In the genomic region with DNA sequence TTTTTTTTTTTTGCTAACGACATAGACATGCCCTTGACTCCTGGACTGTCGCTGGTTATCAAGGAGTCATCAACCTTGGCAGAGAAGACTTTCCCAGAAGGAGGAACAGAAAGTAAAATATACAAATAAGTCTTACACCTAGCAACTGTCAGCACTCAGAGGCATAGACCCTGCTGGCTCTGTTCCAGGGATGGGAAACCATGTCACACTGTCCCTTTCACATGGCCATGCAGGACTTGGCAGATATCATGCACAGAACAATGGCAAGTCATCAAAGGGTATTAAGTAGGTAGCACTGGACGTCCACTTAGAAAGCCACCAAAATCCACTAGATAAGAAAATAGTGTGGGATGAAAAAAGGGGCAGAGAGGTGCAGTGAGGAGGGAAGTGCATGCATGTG, we compare ENCODE assay signal across 18 mouse cellular contexts. TPM values are rescaled to one million over a fixed set of nuclear protein-coding genes. Genes with fewer than 3 reads are reported as not detected.
A peak's percentile ranks its signal among the peaks of the same experiment; 100 is the strongest.
DNase-seq lines count a peak whose midpoint lies in the region; ATAC-seq and TF ChIP-seq lines count a peak whose summit lies in the region.
"Had no signal": no experiment of that assay in that cellular context is flagged by ENCODE, and none has a peak within 500 bp of the region (broad histone marks: within the 10 kb centered on the region; RNA-seq: fewer than 3 reads in every experiment).

No protein-coding gene starts in this region.

- H3K9me3 ChIP-seq in liver, embryonic 12.5 days (replicated peaks), result no peaks in the 10 kb centered on the region
- H3K9me3 ChIP-seq in liver, embryonic 11.5 days (ENCODE audit: control insufficient read depth, low read length), result no peaks in the 10 kb centered on the region
- no peaks in the 10 kb centered on the region for H3K9me3 ChIP-seq in CH12.LX (replicated peaks; ENCODE audit: low read length)
- H3K9me3 ChIP-seq: forebrain, embryonic 13.5 days had no signal

- dilution Hi-C loops in CH12.LX (cut with MboI; ENCODE audit: extremely low pct_ligation_motif_present, extremely low pct_unique_long_range_greater_than_20kb, low sequenced_read_pairs), result no loop called here

- in situ Hi-C loops in CH12.LX (cut with MboI; ENCODE audit: low pct_ligation_motif_present, low pct_unique_long_range_greater_than_20kb, low sequenced_read_pairs), result no loop called here

- no peak overlapping the region for H3K9ac ChIP-seq in liver, embryonic 12.5 days
- H3K9ac ChIP-seq in liver, embryonic 11.5 days (ENCODE audit: low read depth, low read length), result no peak overlapping the region
- H3K9ac ChIP-seq in CH12.LX (ENCODE audit: insufficient read depth, low read depth), result no peak overlapping the region
- H3K9ac ChIP-seq: forebrain, embryonic 13.5 days; forebrain, embryonic 15.5 days; forebrain, postnatal 0 days had no signal

- no peak for TF ChIP-seq CTCF in CH12.LX (conservative IDR thresholded peaks at IDR 0.05 in 1 of 2, IDR thresholded peaks at IDR 0.05 in 1 of 2; ENCODE audit: low read depth in 2 of 2, low read length in 2 of 2)

- no peaks in the 10 kb centered on the region for H3K4me1 ChIP-seq in liver, embryonic 12.5 days
- no peaks in the 10 kb centered on the region for H3K4me1 ChIP-seq in liver, embryonic 11.5 days (replicated peaks; ENCODE audit: control insufficient read depth, insufficient read depth, low read length)
- peaks cover 6 to 32% of the 10 kb centered on the region in 2 experiments for H3K4me1 ChIP-seq in CH12.LX (ENCODE audit: control insufficient read depth in 1 of 2, insufficient read depth in 2 of 2)
- H3K4me1 ChIP-seq: forebrain, embryonic 15.5 days had no signal

- 0 out of 2 replicates have a peak, but pooled peaks have one; percentile 13 for ATAC-seq in liver, embryonic 12.5 days
- no peak for ATAC-seq in liver, embryonic 11.5 days (replicated peaks; ENCODE audit: low FRiP score)
- ATAC-seq: CD4-positive, CD25-positive, alpha-beta regulatory T cell, adult 4 months; forebrain, embryonic 13.5 days; forebrain, embryonic 15.5 days; forebrain, postnatal 0 days had no signal

- no peaks in the 10 kb centered on the region for H3K79me2 ChIP-seq in CH12.LX (replicated peaks; ENCODE audit: control insufficient read depth, extremely low read depth, insufficient read depth, poor library complexity, severe bottlenecking)

- TF ChIP-seq EP300 in CH12.LX (IDR thresholded peaks at IDR 0.05; ENCODE audit: low read length), result peak; percentile 44; the same call in 1 of the 2 replicates

- no peak for TF ChIP-seq RAD21 in CH12.LX (IDR thresholded peaks at IDR 0.05; ENCODE audit: low read depth, low read length)

- peaks cover 17% of the 10 kb centered on the region for H3K36me3 ChIP-seq in liver, embryonic 12.5 days
- no peaks in the 10 kb centered on the region for H3K36me3 ChIP-seq in liver, embryonic 11.5 days (ENCODE audit: control insufficient read depth, insufficient read depth, low read length)
- H3K36me3 ChIP-seq in CH12.LX (replicated peaks in 1 of 2; ENCODE audit: control insufficient read depth in 1 of 2, insufficient read depth in 1 of 2, low read length in 1 of 2), result peaks cover 2 to 40% of the 10 kb centered on the region in 2 experiments

- no peaks in the 10 kb centered on the region for H3K27me3 ChIP-seq in liver, embryonic 12.5 days (replicated peaks)
- H3K27me3 ChIP-seq in liver, embryonic 11.5 days (replicated peaks; ENCODE audit: control insufficient read depth, insufficient read depth, low read length), result no peaks in the 10 kb centered on the region
- H3K27me3 ChIP-seq in CH12.LX (replicated peaks), result no peaks in the 10 kb centered on the region
- H3K27me3 ChIP-seq: forebrain, embryonic 13.5 days; forebrain, embryonic 15.5 days had no signal

- no peak overlapping the region for H3K4me2 ChIP-seq in liver, embryonic 12.5 days
- no peak overlapping the region for H3K4me2 ChIP-seq in liver, embryonic 11.5 days
- H3K4me2 ChIP-seq in CH12.LX (ENCODE audit: insufficient read depth, low read depth, poor library complexity, severe bottlenecking), result no peak overlapping the region
- H3K4me2 ChIP-seq: forebrain, embryonic 13.5 days; forebrain, embryonic 15.5 days had no signal

- 57% methylated on average over 3 of the region's 3 CpGs for WGBS in liver, embryonic 12.5 days (ENCODE audit: insufficient replicate concordance)
- WGBS in liver, embryonic 11.5 days, result 72% methylated on average over 3 of the region's 3 CpGs

- H3K27ac ChIP-seq in liver, embryonic 12.5 days, result no peak overlapping the region
- no peak overlapping the region for H3K27ac ChIP-seq in liver, embryonic 11.5 days (ENCODE audit: low read depth, low read length)
- H3K27ac ChIP-seq in CH12.LX (ENCODE audit: insufficient read depth, low read depth), result no peak overlapping the region
- H3K27ac ChIP-seq: forebrain, embryonic 13.5 days; forebrain, embryonic 15.5 days had no signal

- H3K4me3 ChIP-seq in liver, embryonic 12.5 days, result no peak overlapping the region
- no peak overlapping the region for H3K4me3 ChIP-seq in liver, embryonic 11.5 days (ENCODE audit: low read depth, low read length)
- peak overlapping the region in 1 of 3 experiments; percentile 6 for H3K4me3 ChIP-seq in CH12.LX (replicated peaks in 1 of 3; ENCODE audit: low read depth in 2 of 3, low read length in 2 of 3, poor library complexity in 1 of 3)
- H3K4me3 ChIP-seq: forebrain, embryonic 13.5 days; forebrain, embryonic 15.5 days had no signal

- TF ChIP-seq POLR2A in CH12.LX (IDR thresholded peaks at IDR 0.05; ENCODE audit: low read depth, low read length), result no peak

- no peak for DNase-seq in liver, embryonic 11.5 days (ENCODE audit: low spot score)
- DNase-seq in A20 (ENCODE audit: low read depth, low spot score), result peak; percentile 78
- DNase-seq in CH12.LX (ENCODE audit: extremely low read depth), result peak; percentile 37
- no peak for DNase-seq in cerebellum, adult 18-20 months
- DNase-seq in spleen, adult 12 weeks (ENCODE audit: low spot score), result no peak
- DNase-seq: adrenal gland, adult 2 months; adrenal gland, postnatal 10 days; adrenal gland, postnatal 25 days; B cell, adult 2 months; cerebellum, adult 11 months; cerebellum, adult 2 months; cerebellum, adult 9-10 months; cerebellum, postnatal 25 days; forebrain, postnatal 0 days had no signal

TF ChIP-seq in CH12.LX, 34 proteins besides CTCF, POLR2A, EP300 and RAD21:
- TF ChIP-seq ZNF384 (IDR thresholded peaks at IDR 0.05; ENCODE audit: low read depth, low read length) (peak; percentile 76; the same call in 1 of the 2 replicates), CHD1 (IDR thresholded peaks at IDR 0.05; ENCODE audit: low read depth, low read length) (no peak)

RNA-seq across cellular contexts. Expression of a gene that starts 46.5 kb away (rescaled TPM):
- polyA plus RNA-seq in liver, embryonic 12.5 days (2016; fragmentation: Nextera tagmentation; extraction: Ambion mirVana), result 13.2 and 15.0 TPM in 2 replicates
- polyA plus RNA-seq in liver, embryonic 11.5 days (2014; fragmentation: Nextera tagmentation; extraction: Ambion mirVana), result 20.2 and 21.2 TPM in 2 replicates
- total RNA-seq in CH12.LX (2012; rRNA removed), result 13.1 and 17.4 TPM in 2 replicates
- total RNA-seq in CH12.LX (2014; rRNA removed), result 16.5 and 16.9 TPM in 2 replicates
- polyA plus RNA-seq in CH12.LX (2012; ENCODE audit: insufficient read length, low read depth), result 9.6 and 12.4 TPM in 2 replicates

Comparison
In these comparisons a context has a peak if more than half of its experiments do, and no peak if none do; other contexts are left out.
1. DNase-seq: peak in A20 (single experiment) and CH12.LX (single experiment); none in liver, embryonic 11.5 days (single experiment), cerebellum, adult 18-20 months (0 of 2) and spleen, adult 12 weeks (single experiment).